Mouse (Mus musculus): Measurements from ENCODE around the gene Chia1.

GRCm38 (mm10) chr3:106126999-106127398, 14.0 kb downstream of the Chia1 start:
- no peak for TF ChIP-seq POLR2A (IDR thresholded peaks at IDR 0.05; ENCODE audit: low read depth, low read length)
- TF ChIP-seq CTCF (IDR thresholded peaks at IDR 0.05; ENCODE audit: extremely low read depth, insufficient read depth, insufficient read length, insufficient replicate concordance) = no peak
